Mouse (Mus musculus) cerebellum, adult 11-12 months (tissue): ENCODE measurements around the gene Ddx21.
"Not testable (repeated sequence)": the region's sequence is repeated elsewhere in the genome, so short reads cannot be mapped to it uniquely, and the experiment has no call there.

Experiments used
- DNase-seq: peaks from one replicate; pipeline ENCODE4 v3.0.0; 2022

Ddx21 gene

DNA sequence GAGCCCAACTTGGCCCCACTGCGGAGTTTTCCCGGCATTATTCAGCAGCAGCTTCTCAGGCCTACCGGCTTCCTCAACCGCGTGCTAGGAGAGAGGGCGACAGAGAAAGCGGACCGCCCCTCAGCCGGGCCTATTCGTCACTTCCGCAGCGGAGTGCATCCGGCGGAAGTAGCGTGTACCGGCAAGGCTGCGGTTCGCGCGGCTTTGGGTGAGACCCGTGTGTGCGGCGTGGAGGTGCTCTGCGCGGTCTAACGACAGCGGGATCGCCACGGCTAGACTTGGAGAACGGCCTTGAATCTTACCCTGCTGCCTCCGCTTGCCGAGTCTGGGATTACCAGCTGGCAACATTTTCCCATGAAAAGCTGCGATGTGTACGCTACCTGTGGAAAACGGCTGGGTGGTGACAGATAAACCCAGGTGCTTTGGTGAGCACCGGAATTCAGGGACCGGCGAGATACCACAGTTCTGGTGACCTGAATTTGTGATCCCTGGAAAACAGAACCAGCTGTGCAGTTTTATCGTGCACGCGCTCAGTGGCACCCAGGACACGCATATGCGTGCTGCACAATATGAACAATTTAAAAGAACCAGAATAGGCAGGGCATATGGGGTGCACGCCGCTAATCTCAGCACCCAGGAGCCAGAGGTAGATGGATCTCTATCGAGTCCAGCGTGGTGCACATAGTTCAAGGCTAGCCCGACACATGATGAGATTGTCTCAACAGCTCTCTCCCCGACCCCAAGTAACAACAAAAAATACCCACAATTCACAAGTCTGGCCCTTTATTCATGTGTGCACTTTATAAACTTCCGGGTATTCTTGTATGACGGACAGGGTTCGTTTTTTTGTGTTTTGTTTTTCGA, at the start of gene Ddx21:
Ddx21 (minus strand) TSS at position 105 of the 864 bp plus-strand sequence.
- DNase-seq = peak; percentile 84

DNA sequence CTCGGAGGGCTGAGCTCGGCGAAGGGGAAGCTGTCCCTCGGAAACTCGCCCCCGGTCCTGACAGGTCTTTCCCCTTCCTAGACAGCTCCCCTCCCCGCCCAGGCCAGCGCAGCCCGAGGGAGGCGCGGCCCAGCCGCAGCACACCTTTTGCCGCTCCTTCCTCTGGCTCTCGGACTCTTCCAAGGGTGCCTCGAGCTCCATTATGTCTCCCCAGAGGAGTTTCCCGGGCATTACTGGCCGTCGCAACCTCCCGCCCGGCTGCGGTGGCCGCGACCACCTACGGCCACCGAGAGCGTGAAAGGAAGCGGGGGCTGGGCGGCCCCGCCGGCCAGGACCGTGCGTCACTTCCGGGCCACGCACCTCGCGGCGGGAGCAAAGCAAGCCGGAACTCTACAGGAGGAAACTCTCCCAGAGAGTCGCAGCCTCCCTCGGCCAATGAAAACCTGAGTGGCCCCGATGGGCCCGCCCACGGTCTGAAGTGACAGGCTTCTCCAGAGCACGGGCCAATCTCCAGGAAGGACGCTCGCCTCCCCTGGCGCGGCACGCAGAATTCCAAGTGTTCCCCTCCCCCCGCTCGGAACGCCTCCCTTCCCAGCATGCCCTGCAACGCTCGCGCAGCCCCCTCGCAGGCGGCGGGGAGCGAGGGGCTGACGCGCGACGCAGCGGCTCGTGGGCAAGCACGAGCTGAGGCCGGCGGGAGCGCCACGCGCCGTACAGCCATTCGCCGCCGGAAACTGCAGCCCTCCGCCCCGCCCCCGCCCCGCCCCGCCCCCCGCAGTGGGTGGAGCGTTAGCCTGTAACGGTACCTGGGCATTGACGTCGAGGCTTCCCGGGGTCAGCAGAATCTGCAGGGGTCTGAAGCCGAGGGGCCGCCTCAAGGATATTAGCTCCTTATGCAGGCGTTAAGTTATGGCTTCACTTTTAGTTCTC, 49.1 kb upstream of the Ddx21 start, which contains the start of gene Ddx50:
Ddx50 (minus strand) TSS at position 338 of the 930 bp plus-strand sequence.
- DNase-seq = peak; percentile 100

DNA sequence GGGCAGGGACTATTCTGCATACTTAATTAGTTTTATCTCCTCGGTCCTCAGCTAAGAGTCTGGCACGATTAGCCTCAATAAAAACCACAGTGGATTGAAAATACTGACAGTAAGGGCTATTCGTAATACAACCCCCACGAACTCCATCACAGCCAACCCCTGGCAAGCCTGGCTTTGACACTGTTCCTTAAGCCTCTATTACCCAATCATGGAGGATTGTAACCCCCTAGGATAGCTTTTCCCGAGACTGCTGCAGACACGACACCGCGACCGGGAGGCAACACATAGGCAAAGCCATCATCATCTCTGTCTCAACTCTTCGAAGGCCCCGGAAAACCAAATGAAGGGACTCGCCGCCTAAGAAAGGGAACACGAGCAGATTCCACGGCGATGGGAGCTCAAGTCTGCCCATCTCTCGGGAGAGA, 48.3 kb upstream of the Ddx21 start:
- no peak for DNase-seq

DNA sequence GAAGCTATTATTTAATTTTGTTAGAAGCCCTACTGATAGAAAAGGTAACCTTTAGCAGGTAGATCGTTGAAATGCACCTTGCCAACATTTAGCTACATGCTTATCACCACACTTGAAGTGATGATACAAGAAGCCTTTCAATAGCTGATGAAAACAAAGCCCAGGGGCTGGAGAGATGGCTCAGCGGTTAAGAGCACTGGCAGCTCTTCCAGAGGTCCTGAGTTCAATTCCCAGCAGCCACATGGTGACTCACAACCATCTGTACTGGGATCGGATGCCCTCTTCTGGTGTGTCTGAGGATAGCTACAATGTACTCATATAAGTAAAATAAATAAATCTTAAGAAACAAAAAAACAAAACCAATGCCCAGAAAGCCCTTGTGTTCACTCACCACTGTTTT, 2.1 kb upstream of the Ddx21 start:
- DNase-seq = no peak

DNA sequence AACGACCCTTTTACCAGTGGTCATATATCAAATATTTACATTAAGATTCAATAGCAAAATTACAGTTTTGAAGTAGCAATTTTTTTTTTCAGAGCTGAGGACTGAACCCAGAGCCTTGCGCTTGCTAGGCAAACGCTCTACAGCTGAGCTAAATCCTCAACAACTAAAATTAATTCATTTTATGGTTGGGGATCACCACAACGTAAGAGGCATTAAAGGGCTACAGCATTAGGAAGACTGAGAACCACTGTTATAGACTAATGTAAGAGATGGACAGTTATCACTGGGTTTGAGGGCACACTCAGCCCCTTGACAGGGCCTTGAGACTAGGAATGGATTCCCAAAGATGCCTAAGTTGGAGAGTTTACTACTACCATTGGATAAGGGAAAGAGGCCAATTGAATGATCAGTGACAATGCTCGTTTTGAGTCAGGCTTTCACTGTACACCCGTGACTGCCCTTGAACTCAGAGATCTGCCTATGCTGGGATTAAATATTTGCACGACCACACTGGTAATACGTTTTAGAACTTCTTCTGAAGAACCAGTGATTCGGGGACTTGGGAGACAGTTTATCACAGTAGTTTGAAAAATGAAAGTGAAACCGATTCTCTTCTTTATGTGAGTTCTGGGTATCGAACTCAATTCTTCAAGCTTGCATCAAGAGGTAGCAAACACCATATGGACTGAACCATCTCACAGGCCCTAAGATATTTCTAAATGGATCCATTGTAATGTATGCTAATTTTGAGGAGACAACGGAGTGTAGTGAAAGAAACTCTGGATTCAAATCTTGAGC, 1.4 kb upstream of the Ddx21 start:
- DNase-seq = no peak

DNA sequence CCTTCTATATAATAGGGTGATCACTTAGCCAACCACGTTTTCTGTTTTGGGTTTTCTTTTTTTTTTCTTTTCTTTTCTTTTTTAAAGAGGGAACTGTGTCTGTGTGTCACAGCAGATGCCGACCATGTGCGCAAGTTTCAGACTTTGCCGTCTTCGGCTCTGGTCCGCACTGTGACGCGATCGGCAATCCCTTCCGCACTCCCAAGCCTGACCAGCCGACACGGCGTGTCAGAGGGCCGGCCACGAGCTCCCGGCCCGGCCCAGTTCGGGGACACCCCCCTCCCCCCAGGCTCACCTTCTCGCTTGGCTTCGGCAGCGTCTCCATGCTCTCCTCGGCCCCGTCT, 276 bp downstream of the Ddx21 start:
- DNase-seq = no peak

DNA sequence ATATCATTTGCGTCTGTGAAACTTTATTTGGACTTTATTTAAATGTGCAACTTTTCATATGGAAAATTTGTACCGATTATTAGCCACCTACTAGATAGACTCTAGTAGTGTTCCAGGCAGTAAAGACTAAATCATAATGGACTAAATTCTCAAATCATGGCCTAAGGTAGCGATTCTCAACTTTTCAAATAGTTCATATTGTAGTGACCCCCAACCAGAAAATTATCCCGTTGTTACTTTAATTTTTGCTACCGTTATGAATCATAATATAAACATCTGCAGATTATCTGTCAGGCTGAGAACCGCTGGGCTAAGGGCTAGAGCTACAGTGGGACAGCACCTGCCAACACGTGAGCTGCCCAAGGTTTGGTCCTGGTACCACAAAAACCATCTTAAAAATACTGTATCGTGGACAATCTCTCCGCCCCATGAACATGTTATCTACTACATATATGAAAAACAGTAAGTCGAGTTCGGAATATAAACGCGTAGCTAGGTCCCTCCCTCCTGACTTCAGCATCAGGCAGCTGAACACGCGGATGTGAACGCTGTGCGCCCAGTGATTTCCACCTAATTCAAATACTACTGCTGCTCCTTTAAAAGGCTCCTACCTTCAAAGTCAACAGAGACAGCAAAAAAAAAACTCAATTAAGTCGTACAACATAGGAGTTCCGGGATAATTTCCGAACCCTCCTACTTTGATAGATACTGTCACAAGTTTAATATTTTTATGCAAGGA, 859 bp downstream of the Ddx21 start:
- no peak for DNase-seq

DNA sequence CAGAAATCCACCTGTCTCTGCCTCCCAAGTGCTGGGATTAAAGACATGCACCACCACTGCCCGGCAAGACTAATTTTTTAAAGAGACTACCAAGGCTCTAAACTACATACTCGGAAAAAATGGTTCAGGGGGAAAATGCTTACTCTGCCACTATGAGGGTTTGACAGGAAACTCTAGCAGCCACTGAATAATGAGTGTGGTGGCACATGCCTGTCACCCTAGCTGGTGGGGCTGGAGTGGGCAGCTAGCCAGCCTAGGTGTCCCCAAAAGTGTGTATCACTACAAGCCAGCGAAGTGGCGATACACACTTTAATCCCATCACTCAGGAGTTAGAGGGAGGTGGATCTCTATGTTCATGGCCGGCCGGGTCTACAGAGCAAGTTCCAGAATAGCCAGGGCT, 2.0 kb downstream of the Ddx21 start:
- no peak for DNase-seq

DNA sequence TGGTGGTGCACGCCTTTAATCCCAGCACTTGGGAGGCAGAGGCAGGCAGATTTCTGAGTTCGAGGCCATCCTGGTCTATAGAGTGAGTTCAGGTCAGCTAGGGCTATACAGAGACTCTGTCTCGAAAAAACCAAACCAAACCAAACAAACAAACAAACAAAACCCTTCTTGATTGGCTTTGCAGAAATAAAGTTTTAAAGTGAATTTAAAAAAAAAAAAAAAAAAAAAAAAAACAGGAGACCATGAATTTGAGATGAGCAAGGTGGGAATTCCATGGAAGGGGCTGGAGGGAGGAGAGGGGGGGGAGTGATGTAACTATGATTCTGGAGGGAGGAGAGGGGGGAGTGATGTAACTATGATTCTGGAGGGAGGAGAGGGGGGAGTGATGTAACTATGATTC, 2.8 kb downstream of the Ddx21 start:
- DNase-seq = not testable (repeated sequence)

DNA sequence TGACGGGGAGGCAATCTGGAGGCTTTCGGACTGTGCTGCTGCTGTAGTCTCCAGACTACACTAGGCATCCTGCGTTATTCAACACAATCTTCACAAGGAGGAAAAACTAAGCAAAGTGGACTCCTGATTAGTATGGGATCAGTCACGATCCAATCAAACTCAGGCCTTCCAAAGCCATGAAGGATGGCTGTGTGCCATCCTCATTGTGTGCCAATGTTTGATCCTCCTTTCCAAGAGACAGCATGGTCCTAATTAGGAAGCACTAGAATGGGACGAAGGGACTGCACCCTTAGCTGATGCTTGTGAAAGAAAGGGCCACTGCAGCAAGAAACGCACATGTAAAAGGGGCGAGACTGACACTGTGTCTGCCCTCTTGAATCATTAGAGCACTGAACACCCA, 9.6 kb downstream of the Ddx21 start:
- DNase-seq = no peak

DNA sequence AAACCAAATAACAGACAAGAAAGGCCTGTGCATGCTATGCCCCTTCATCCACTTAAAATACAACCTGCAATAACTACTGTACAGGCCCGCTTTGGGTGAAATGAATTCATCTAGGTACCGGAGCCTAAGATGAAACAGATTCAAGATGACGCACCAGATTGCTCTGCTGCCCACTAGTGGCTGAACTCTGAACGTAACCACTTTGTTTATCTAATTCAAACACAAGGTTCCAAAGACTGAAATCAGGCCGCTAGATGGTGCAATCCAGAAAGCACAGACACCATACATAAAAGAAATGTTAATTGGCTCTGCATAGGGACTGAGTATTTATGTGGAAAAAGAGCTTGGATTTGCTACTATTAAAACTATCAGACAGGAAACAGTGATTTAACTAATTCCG, 11.9 kb downstream of the Ddx21 start:
- DNase-seq = peak; percentile 81

DNA sequence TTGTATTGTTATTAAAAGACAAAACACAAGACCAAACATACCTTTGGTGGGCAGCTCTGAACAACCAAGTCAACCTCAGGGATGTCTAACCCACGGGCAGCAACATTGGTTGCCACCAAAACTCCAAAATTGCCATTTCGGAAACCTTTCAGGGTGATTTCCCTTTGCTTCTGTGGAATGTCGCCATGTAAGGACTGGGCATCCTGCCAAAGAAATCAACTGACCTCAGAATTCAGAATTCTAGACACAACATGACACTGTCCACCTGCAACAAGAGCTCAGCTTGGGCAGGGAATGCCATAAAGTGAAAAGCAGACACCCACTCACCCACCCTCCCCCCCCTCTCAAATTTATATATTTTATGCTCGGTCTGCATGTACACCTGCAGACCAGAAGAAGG, 13.5 kb downstream of the Ddx21 start:
- no peak for DNase-seq

DNA sequence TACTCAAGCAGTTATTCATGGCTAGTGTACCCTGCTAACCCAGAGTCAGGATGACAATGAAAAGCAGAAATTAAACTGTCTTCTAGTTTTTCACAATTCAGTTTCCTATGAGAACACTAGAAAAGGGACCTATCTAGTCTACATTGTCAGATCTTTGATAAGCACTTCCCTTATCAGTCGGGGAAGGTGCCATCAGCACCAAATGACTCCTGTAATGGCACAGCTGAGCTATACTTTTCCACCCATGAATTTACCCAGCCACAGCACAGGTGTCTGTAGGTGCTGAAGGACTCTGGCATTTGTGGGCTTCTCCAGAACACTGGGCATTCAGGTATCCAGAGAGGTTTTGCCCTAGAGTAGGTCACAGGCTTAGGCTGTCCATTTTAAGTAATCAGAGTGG, 18.8 kb downstream of the Ddx21 start:
- DNase-seq = no peak

DNA sequence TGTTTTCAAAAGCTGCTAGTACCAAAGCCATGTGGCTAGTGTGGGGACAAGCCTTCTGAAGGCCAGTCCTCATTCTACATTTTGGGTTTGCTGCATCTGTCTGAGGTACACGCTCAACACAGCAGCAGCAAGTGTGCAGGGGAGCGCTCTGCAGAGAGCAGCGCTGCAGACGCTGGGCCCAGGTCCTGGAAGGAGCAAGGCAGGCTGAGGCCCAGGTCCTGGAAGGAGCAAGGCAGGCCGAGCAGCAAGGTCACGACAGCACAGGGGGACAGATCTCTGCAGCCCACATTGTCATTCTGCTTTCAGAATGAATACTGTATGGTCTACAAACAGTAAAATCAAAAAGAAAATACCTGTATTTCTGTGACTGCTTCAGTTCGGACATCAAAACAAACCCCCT, 19.4 kb downstream of the Ddx21 start:
- DNase-seq = no peak

DNA sequence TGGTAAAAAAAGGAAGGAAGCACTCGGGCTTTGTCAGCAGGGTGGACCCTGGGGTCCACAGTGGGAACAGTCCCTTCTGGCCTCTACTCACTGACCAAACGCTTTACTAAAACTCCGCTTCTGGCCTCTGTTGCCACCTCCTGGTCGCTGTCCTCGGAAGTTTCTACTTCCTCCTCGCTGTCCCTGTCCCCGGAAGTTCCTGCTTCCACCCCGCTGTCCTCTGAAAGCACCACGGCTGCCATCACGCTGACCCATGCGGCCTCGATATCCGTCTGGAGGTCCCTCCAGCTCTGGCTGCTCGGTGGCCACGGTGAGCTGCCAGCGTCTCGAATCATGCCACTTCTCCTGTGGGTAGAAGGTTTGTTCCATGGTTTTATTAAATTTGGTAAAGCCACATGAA, 19.8 kb downstream of the Ddx21 start:
- no peak for DNase-seq

DNA sequence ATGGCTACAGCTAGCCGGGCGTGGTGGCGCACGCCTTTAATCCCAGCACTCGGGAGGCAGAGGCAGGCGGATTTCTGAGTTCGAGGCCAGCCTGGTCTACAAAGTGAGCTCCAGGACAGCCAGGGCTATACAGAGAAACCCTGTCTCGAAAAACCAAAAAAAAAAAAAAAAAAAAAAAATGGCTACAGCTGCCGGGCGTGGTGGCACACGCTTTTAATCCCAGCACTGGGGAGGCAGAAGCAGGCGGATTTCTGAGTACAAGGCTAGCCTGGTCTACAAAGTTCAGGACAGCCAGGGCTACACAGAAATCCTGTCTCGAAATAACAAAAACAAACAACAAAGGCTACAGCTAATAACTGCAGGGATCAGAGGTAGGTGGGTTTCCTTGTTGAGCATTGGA, 23.0 kb downstream of the Ddx21 start:
- DNase-seq = not testable (repeated sequence)

DNA sequence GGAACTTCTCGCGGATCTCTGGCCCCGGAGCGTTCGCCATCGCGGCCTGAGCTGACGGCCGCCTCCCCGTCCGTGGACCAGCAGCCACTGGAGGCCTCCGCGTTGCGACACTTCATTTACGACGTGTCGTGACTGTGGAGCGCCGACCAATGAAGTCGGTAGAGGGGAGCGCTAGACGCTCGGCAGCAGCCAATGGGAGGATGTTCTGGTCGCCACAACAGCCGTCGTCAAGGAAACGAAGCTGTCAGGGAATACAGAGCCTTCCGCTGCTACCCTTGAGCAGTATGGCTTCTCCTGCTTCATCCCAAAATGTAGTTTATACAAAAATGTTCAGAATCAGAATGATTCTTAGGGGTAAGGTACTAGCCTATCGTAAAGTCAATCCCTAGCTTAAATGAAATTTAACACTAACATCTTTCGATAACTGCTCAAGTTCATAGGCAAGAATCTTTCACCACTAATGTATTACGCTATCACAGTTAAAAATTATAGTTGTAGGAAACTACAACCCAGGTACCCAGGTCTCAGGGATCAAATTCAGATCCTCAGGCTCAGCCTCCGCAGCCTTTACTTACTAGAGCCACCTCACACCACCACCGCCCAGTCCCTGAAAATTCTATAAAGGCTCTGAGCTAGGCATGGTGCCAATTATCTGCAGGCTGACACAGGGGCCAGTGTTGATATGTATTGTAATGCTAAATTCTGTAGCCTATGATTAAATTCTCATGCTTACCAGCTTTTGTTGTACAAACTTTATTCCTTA, 23.6 kb downstream of the Ddx21 start, which contains the start of gene Kif1bp:
Kif1bp (minus strand) TSS at position 120 of the 763 bp plus-strand sequence.
- peak; percentile 98 for DNase-seq

DNA sequence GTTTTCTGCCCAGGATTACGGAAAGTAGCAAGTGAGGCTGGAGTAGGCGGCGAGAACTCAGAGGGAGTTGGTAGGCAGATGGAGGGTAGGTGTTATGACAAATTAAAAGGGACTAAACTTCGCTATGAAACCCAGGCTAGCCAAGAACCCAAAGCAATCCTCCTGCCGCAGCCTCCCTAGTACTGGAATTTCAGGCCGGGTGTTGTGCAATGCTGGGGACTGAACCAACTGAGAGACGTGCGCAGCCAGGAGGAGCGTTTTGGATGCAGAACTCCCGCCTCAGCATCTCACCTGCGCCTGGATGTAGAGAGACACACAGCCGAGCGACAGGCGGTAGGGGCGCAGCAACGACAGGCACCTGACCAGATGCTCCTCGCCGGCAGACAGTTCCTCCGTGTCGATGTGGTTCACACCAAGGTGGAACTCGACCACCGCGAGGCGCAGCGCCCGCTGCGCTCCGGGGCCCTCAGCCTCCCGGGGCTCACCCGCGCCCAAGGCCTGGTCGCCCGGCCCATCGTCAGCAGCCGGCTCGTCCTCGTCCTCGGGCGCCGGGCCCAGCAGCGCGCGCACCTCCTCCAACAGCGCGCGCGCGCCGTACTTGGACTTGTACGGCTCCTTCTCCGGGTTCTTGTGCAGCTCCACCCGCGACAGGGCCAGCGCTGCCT, 24.3 kb downstream of the Ddx21 start:
- DNase-seq = no peak

DNA sequence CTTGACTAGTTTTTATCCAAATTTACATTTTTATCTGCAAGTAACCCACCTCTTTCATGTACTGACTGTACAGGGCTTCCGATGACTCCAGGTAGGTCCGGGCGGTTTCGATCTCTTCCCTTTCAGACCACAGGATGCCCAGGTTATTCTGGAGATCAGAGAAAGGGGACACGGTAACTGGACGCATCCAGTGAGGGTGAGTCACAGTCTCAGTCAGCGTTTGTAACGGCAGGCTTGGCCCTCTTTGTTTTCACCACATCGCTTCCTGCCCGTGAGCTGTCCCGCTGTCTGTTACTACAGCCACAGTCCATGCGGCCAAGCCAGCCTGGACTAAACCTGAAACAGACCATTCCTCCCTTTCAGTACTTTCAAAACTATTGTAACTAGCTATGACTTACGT, 27.1 kb downstream of the Ddx21 start:
- no peak for DNase-seq

DNA sequence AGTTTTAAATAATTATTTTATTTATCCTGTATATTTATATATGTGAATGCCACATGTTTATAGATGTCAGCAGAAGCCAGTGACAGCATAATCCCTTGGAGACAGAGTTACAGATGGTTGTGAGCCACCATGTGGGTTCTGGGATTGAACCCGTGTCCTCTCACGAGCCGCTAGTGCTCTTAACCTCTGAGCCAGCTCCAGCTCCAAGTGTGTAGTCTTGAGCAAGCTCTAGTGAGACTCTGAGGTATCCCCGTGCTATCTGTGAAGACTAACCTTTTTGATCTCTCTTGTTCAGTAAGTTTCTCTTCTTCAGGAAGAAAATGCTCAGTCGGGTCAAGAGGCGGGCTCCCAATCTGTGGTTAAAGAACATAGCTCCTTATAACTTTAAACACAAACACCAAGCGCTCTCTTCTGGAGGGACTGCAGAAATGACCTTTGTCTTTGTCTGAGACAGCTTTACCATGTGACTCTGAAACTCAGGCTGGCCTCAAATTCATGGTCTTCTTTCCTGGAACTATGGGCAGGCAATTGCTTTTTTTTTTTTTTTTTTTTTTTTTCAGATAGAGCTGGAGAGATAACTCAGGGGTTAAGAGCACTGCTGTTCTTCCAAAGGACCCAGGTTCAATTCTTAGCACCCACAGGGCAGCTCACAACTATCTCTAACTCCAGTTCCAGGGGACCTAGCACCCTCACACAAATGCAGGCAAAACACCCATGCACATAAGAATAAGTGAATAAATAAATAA, 31.8 kb downstream of the Ddx21 start:
- DNase-seq = no peak
